Mouse (Mus musculus): ENCODE results near the gene Slc25a34. TPM values are rescaled to one million over a fixed set of nuclear protein-coding genes. Genes with fewer than 3 reads are reported as not detected.

Slc25a34 gene
- polyA plus RNA-seq, 1 experiment = not detected

- no peak for TF ChIP-seq GATA1 (IDR thresholded peaks at IDR 0.05; ENCODE audit: low read length)
Measured at GRCm38 (mm10) chr4:141651944-141652343, 28.3 kb upstream of the Slc25a34 start.

- TF ChIP-seq GATA1 (IDR thresholded peaks at IDR 0.05; ENCODE audit: low read length) = no peak
Measured at GRCm38 (mm10) chr4:141651286-141651685, 27.7 kb upstream of the Slc25a34 start.

GRCm38 (mm10) chr4:141649244-141649643 is 25.6 kb upstream of the Slc25a34 start:
- no peak for TF ChIP-seq GATA1 (IDR thresholded peaks at IDR 0.05; ENCODE audit: low read length)

- no peak for TF ChIP-seq GATA1 (IDR thresholded peaks at IDR 0.05; ENCODE audit: low read length)
Measured at GRCm38 (mm10) chr4:141648262-141648661, 24.6 kb upstream of the Slc25a34 start.

GRCm38 (mm10) chr4:141647187-141647586 is 23.6 kb upstream of the Slc25a34 start:
- no peak for TF ChIP-seq GATA1 (IDR thresholded peaks at IDR 0.05; ENCODE audit: low read length)

- no peak for TF ChIP-seq GATA1 (IDR thresholded peaks at IDR 0.05; ENCODE audit: low read length)
Measured at GRCm38 (mm10) chr4:141645988-141646387, 22.4 kb upstream of the Slc25a34 start.

- no peak for TF ChIP-seq GATA1 (IDR thresholded peaks at IDR 0.05; ENCODE audit: low read length)
Measured at GRCm38 (mm10) chr4:141643118-141643855, 19.7 kb upstream of the Slc25a34 start.

- no peak for TF ChIP-seq GATA1 (IDR thresholded peaks at IDR 0.05; ENCODE audit: low read length)
Measured at GRCm38 (mm10) chr4:141641961-141642811, 18.6 kb upstream of the Slc25a34 start.

GRCm38 (mm10) chr4:141641353-141641771 is 17.7 kb upstream of the Slc25a34 start:
- TF ChIP-seq GATA1 (IDR thresholded peaks at IDR 0.05; ENCODE audit: low read length) = no peak

GRCm38 (mm10) chr4:141639474-141639873 is 15.9 kb upstream of the Slc25a34 start:
- TF ChIP-seq GATA1 (IDR thresholded peaks at IDR 0.05; ENCODE audit: low read length) = no peak

GRCm38 (mm10) chr4:141636693-141637092 is 13.1 kb upstream of the Slc25a34 start:
- TF ChIP-seq GATA1 (IDR thresholded peaks at IDR 0.05; ENCODE audit: low read length) = no peak

GRCm38 (mm10) chr4:141635991-141636390 is 12.4 kb upstream of the Slc25a34 start:
- TF ChIP-seq GATA1 (IDR thresholded peaks at IDR 0.05; ENCODE audit: low read length) = no peak

- TF ChIP-seq GATA1 (IDR thresholded peaks at IDR 0.05; ENCODE audit: low read length) = no peak
Measured at GRCm38 (mm10) chr4:141632111-141632873, 8.7 kb upstream of the Slc25a34 start.

- TF ChIP-seq GATA1 (IDR thresholded peaks at IDR 0.05; ENCODE audit: low read length) = no peak
Measured at GRCm38 (mm10) chr4:141631250-141631649, 7.6 kb upstream of the Slc25a34 start.

- TF ChIP-seq GATA1 (IDR thresholded peaks at IDR 0.05; ENCODE audit: low read length) = no peak
Measured at GRCm38 (mm10) chr4:141630021-141630420, 6.4 kb upstream of the Slc25a34 start.

GRCm38 (mm10) chr4:141628661-141629060 is 5.0 kb upstream of the Slc25a34 start:
- no peak for TF ChIP-seq GATA1 (IDR thresholded peaks at IDR 0.05; ENCODE audit: low read length)
